In genomic region chr19:26093844-26094243, GRCm38 (mm10) we compare ENCODE assay signal across 22 mouse cellular contexts.
DNase-seq lines count a peak whose midpoint lies in the region; ATAC-seq and TF ChIP-seq lines count a peak whose summit lies in the region.
"Had no signal": no experiment of that assay in that cellular context is flagged by ENCODE, and none has a peak within 500 bp of the region (broad histone marks: within the 10 kb centered on the region; RNA-seq: fewer than 3 reads in every experiment).

No protein-coding gene starts in this region.

- H3K9me3 ChIP-seq in liver, postnatal 0 days (ENCODE audit: low read length): no peaks in the 10 kb centered on the region
- no peaks in the 10 kb centered on the region for H3K9me3 ChIP-seq in liver, embryonic 11.5 days (ENCODE audit: control insufficient read depth, low read length)
- H3K9me3 ChIP-seq in intestine, embryonic 15.5 days: no peaks in the 10 kb centered on the region
- H3K9me3 ChIP-seq in intestine, embryonic 16.5 days (ENCODE audit: control insufficient read depth, low read length): no peaks in the 10 kb centered on the region
- no peaks in the 10 kb centered on the region for H3K9me3 ChIP-seq in intestine, postnatal 0 days (ENCODE audit: control insufficient read depth)

- H3K27ac ChIP-seq in liver, postnatal 0 days (ENCODE audit: low read depth): no peak overlapping the region
- no peak overlapping the region for H3K27ac ChIP-seq in liver, embryonic 11.5 days (ENCODE audit: low read depth, low read length)
- H3K27ac ChIP-seq in intestine, embryonic 15.5 days: no peak overlapping the region
- no peak overlapping the region for H3K27ac ChIP-seq in intestine, embryonic 16.5 days (ENCODE audit: low read length)
- no peak overlapping the region for H3K27ac ChIP-seq in intestine, postnatal 0 days (ENCODE audit: low read depth, low read length)

- no peaks in the 10 kb centered on the region for H3K36me3 ChIP-seq in liver, postnatal 0 days (replicated peaks; ENCODE audit: insufficient read depth, low read length)
- no peaks in the 10 kb centered on the region for H3K36me3 ChIP-seq in liver, embryonic 11.5 days (ENCODE audit: control insufficient read depth, insufficient read depth, low read length)
- H3K36me3 ChIP-seq in intestine, embryonic 15.5 days: no peaks in the 10 kb centered on the region
- H3K36me3 ChIP-seq in intestine, embryonic 16.5 days (ENCODE audit: control insufficient read depth, insufficient read depth, low read length): no peaks in the 10 kb centered on the region
- H3K36me3 ChIP-seq in intestine, postnatal 0 days (ENCODE audit: control insufficient read depth, insufficient read depth): no peaks in the 10 kb centered on the region
- H3K36me3 ChIP-seq: G1E had no signal

- no peaks in the 10 kb centered on the region for H3K27me3 ChIP-seq in liver, postnatal 0 days (ENCODE audit: insufficient read depth, low read length)
- H3K27me3 ChIP-seq in liver, embryonic 11.5 days (replicated peaks; ENCODE audit: control insufficient read depth, insufficient read depth, low read length): no peaks in the 10 kb centered on the region
- no peaks in the 10 kb centered on the region for H3K27me3 ChIP-seq in intestine, embryonic 15.5 days (replicated peaks)
- no peaks in the 10 kb centered on the region for H3K27me3 ChIP-seq in intestine, embryonic 16.5 days (replicated peaks; ENCODE audit: control insufficient read depth, insufficient read depth, low read length)
- no peaks in the 10 kb centered on the region for H3K27me3 ChIP-seq in intestine, postnatal 0 days (replicated peaks; ENCODE audit: control insufficient read depth, insufficient read depth, low read length)
- H3K27me3 ChIP-seq: CH12.LX had no signal

- no peak for TF ChIP-seq EP300 in liver, postnatal 0 days (IDR thresholded peaks at IDR 0.05; ENCODE audit: low read depth)

- no peak overlapping the region for H3K9ac ChIP-seq in liver, postnatal 0 days (replicated peaks)
- no peak overlapping the region for H3K9ac ChIP-seq in liver, embryonic 11.5 days (ENCODE audit: low read depth, low read length)
- H3K9ac ChIP-seq in intestine, embryonic 15.5 days: no peak overlapping the region
- no peak overlapping the region for H3K9ac ChIP-seq in intestine, embryonic 16.5 days (ENCODE audit: low read depth, low read length)
- H3K9ac ChIP-seq in intestine, postnatal 0 days (ENCODE audit: low read depth, low read length): no peak overlapping the region

- TF ChIP-seq CTCF in liver, postnatal 0 days (IDR thresholded peaks at IDR 0.05; ENCODE audit: low read depth): no peak
- no peak for TF ChIP-seq CTCF in intestine, postnatal 0 days (IDR thresholded peaks at IDR 0.05; ENCODE audit: low read depth)
- TF ChIP-seq CTCF in lung, adult 2 months (IDR thresholded peaks at IDR 0.05; ENCODE audit: insufficient read depth, low read length): no peak

- TF ChIP-seq POLR2A in lung, adult 2 months (IDR thresholded peaks at IDR 0.05; ENCODE audit: borderline replicate concordance, extremely low read depth, low read depth, low read length): no peak

- 0 out of 2 replicates have a peak, but pooled peaks have one; percentile 40 for ATAC-seq in liver, postnatal 0 days
- no peak for ATAC-seq in liver, embryonic 11.5 days (replicated peaks; ENCODE audit: low FRiP score)
- peak; percentile 67; the same call in 1 of the 2 replicates for ATAC-seq in intestine, embryonic 15.5 days
- peak; percentile 79 for ATAC-seq in intestine, embryonic 16.5 days
- peak; percentile 69 for ATAC-seq in intestine, postnatal 0 days
- ATAC-seq: activated CD4-positive, CD25-positive, alpha-beta regulatory T cell, adult 4 months; CD4-positive, CD25-positive, alpha-beta regulatory T cell, adult 4 months; Patski had no signal

- 63% methylated on average over 1 of the region's 1 CpGs for WGBS in liver, postnatal 0 days (ENCODE audit: insufficient replicate concordance)
- 78% methylated on average over 1 of the region's 1 CpGs for WGBS in liver, embryonic 11.5 days
- WGBS in intestine, embryonic 15.5 days: 58% methylated on average over 1 of the region's 1 CpGs
- 91% methylated on average over 1 of the region's 1 CpGs for WGBS in intestine, embryonic 16.5 days
- WGBS in intestine, postnatal 0 days: 32% methylated on average over 1 of the region's 1 CpGs
- WGBS in lung, adult 2 months: 82% methylated on average over 1 of the region's 1 CpGs

- H3K4me1 ChIP-seq in liver, postnatal 0 days (ENCODE audit: insufficient read depth): no peaks in the 10 kb centered on the region
- H3K4me1 ChIP-seq in liver, embryonic 11.5 days (replicated peaks; ENCODE audit: control insufficient read depth, insufficient read depth, low read length): no peaks in the 10 kb centered on the region
- H3K4me1 ChIP-seq in intestine, embryonic 15.5 days (replicated peaks): no peaks in the 10 kb centered on the region
- H3K4me1 ChIP-seq in intestine, embryonic 16.5 days (ENCODE audit: control insufficient read depth, insufficient read depth, low read length): no peaks in the 10 kb centered on the region
- H3K4me1 ChIP-seq in intestine, postnatal 0 days (replicated peaks; ENCODE audit: control insufficient read depth, insufficient read depth, low read length): no peaks in the 10 kb centered on the region
- no peaks in the 10 kb centered on the region for H3K4me1 ChIP-seq in lung, adult 2 months (ENCODE audit: control insufficient read depth, insufficient read depth, low read length)

- H3K4me3 ChIP-seq in liver, postnatal 0 days (ENCODE audit: low read depth, low read length): no peak overlapping the region
- H3K4me3 ChIP-seq in liver, embryonic 11.5 days (ENCODE audit: low read depth, low read length): no peak overlapping the region
- no peak overlapping the region for H3K4me3 ChIP-seq in intestine, embryonic 15.5 days (replicated peaks)
- no peak overlapping the region for H3K4me3 ChIP-seq in intestine, embryonic 16.5 days (ENCODE audit: low read length)
- no peak overlapping the region for H3K4me3 ChIP-seq in intestine, postnatal 0 days (ENCODE audit: low read depth, low read length)
- H3K4me3 ChIP-seq in lung, adult 2 months (replicated peaks; ENCODE audit: extremely low read depth, low read depth, low read length): no peak overlapping the region

- no peak for DNase-seq in liver, postnatal 0 days
- no peak for DNase-seq in liver, embryonic 11.5 days (ENCODE audit: low spot score)
- DNase-seq in right cerebral cortex, postnatal 25 days: no peak
- DNase-seq in ovary, postnatal 14 days (ENCODE audit: low spot score): no peak
- no peak for DNase-seq in lung, adult 2 months
- DNase-seq: adrenal gland, adult 2 months; adrenal gland, adult 8-10 months; adrenal gland, postnatal 10 days; adrenal gland, postnatal 14 days; adrenal gland, postnatal 25 days; adrenal gland, postnatal 36 days; B cell, adult 2 months; cerebellum, adult 11 months; cerebellum, adult 11-12 months had no signal

- H3K4me2 ChIP-seq in liver, postnatal 0 days (ENCODE audit: low read depth, low read length): no peak overlapping the region
- no peak overlapping the region for H3K4me2 ChIP-seq in liver, embryonic 11.5 days
- no peak overlapping the region for H3K4me2 ChIP-seq in intestine, embryonic 15.5 days (replicated peaks)
- H3K4me2 ChIP-seq in intestine, embryonic 16.5 days (ENCODE audit: low read depth, low read length): no peak overlapping the region
- no peak overlapping the region for H3K4me2 ChIP-seq in intestine, postnatal 0 days (replicated peaks; ENCODE audit: low read depth)
